Mouse (Mus musculus): ENCODE data around the gene Ugt1a6b. TPM values are rescaled to one million over a fixed set of nuclear protein-coding genes. Genes with fewer than 3 reads are reported as not detected.

Ugt1a6b gene
- polyA plus RNA-seq, 1 experiment from 2014 or later, result 0.17 TPM

DNA sequence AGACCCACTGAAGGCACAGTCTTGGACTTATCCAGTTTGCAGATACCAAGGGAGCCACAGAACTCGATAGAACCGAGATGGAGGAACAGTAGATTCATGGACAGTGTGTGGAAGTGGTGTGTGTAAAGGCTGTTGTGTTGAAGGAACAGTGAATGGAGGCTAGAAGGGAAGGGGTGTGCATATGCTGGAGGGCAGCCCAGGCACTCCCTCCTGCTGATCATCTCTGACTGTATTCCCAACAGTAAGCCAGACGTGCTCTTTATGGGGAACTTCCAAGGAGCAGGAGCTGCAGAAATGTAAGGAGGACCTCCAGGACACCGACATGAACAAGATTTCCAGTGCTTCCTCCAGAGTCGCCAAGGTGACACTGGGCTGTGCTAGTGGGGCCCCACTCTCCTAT is 147.0 kb downstream of the Ugt1a6b start:
- 80% methylated on average over 5 of the region's 5 CpGs for WGBS
- Histone ChIP-seq H3K9ac (no peak overlapping the region), H3K27ac (no peak overlapping the region), H3K4me3 (no peak overlapping the region), H3K27me3 (no peaks in the 10 kb centered on the region), H3K4me2 (no peak overlapping the region), H3K36me3 (no peaks in the 10 kb centered on the region), H3K4me1 (no peaks in the 10 kb centered on the region), H3K9me3 (peaks cover 88% of the 10 kb centered on the region)
- ATAC-seq (ENCODE audit: insufficient number of reproducible peaks, insufficient read depth, low FRiP score, low TSS enrichment, low read depth), result 0 out of 2 replicates have a peak, but pooled peaks have one; percentile 0

DNA sequence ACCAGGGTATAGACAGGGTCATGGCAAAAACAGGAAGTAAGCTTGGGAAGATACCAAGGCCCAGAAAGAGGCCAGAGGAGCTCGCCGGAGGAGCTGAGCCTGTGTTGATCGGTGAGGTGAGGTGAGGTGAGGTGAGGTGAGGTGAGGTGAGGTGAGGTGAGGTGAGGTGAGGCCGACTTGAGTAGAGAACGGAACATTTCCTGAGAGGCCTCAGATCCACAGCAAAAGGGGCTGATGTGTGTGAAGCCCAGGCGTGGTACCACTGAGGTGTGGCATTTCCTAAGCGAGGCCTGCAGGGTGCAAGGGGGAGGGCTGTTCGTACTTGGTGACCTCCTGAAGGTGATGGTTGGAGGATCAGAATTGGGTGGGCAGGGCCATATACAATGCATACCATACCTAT is 150.1 kb downstream of the Ugt1a6b start:
- Histone ChIP-seq H3K4me2 (no peak overlapping the region), H3K4me3 (no peak overlapping the region), H3K9ac (no peak overlapping the region), H3K27me3 (no peaks in the 10 kb centered on the region), H3K27ac (no peak overlapping the region), H3K4me1 (no peaks in the 10 kb centered on the region), H3K36me3 (no peaks in the 10 kb centered on the region), H3K9me3 (peaks cover 84% of the 10 kb centered on the region)
- no peak for ATAC-seq (ENCODE audit: insufficient number of reproducible peaks, insufficient read depth, low FRiP score, low TSS enrichment, low read depth)
- WGBS, result 75% methylated on average over 8 of the region's 8 CpGs

DNA sequence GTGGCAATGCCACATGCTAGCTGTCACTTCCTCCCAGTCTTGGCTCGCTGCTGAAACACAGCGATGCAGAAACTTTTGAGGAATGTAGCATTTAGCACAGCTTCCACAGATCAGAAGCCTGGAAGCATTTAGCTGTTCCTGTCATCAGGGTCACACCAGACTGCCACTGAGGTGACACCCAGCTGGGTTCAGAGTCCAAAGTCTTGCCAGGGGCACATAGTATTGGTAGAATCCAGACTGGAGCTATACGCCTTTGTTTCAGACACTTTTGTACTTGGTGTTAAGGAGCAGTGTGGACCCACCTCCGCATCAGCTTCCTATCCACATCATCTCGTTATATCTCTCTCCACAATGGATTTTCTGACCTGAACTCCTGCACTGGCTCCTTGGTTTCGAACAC is 150.5 kb downstream of the Ugt1a6b start:
- Histone ChIP-seq H3K27me3 (no peaks in the 10 kb centered on the region), H3K4me1 (no peaks in the 10 kb centered on the region), H3K27ac (no peak overlapping the region), H3K9me3 (peaks cover 82% of the 10 kb centered on the region), H3K36me3 (no peaks in the 10 kb centered on the region), H3K4me2 (no peak overlapping the region), H3K9ac (no peak overlapping the region), H3K4me3 (no peak overlapping the region)
- 68% methylated on average over 6 of the region's 6 CpGs for WGBS
- ATAC-seq (ENCODE audit: insufficient number of reproducible peaks, insufficient read depth, low FRiP score, low TSS enrichment, low read depth), result no peak

DNA sequence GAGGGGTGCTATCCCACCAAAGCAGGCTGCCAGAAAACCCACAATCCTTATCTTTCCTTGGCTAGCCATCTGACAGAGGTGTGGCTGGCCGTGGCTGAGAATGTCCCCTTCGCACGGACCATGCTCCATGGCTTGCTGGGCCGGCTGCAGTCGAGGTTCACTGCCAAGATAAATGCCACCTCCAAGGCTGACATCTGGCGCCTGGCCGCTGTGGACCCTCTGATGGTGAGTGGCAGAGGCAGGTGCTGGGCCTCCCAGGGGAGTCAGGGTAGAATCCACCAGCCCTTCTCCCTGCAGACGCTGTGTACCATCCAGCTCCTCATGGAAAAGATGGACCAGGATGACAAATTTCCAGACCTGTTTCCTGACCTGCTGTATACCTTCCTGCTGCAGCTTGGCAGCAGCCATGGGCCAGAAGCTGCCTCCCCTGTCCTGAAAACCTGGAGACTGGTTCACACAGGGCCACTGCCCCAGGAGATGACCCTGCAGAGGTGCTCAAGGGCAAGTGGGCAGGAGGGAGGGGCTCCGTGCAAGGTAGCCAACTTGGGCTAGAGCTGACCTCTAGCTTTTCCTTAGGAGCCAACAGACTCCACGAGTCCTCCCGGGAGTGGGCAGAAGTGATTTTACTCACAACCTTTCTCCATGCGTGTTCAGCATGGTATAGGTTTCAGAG is 151.9 kb downstream of the Ugt1a6b start:
- Histone ChIP-seq H3K36me3 (peaks cover 7% of the 10 kb centered on the region), H3K27ac (no peak overlapping the region), H3K9me3 (peaks cover 68% of the 10 kb centered on the region), H3K4me3 (no peak overlapping the region), H3K4me2 (no peak overlapping the region), H3K27me3 (no peaks in the 10 kb centered on the region), H3K4me1 (no peaks in the 10 kb centered on the region), H3K9ac (no peak overlapping the region)
- WGBS, result 86% methylated on average over 12 of the region's 12 CpGs
- 0 out of 2 replicates have a peak, but pooled peaks have one; percentile 0 for ATAC-seq (ENCODE audit: insufficient number of reproducible peaks, insufficient read depth, low FRiP score, low TSS enrichment, low read depth)

DNA sequence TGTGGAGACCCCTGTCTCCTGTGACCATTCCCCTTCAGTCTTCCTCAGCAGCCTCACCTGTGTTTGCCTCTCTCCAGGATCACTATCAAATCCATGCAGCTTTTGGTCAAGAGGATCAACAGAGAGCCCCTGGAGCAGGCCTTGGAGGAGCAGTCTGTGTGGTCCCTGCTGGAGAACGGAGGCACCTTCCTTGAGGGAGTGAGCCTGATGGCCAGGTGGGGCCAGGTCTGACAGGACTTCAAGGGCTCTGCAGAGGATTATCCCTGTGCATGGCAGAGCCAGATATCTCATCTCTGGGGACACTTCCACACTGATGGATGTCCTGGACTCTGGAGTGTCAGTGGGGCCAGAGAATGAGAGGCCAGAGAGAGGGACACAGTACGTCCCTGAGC is 152.4 kb downstream of the Ugt1a6b start:
- 50% methylated on average over 2 of the region's 2 CpGs for WGBS
- H3K9me3 ChIP-seq, result peaks cover 63% of the 10 kb centered on the region

DNA sequence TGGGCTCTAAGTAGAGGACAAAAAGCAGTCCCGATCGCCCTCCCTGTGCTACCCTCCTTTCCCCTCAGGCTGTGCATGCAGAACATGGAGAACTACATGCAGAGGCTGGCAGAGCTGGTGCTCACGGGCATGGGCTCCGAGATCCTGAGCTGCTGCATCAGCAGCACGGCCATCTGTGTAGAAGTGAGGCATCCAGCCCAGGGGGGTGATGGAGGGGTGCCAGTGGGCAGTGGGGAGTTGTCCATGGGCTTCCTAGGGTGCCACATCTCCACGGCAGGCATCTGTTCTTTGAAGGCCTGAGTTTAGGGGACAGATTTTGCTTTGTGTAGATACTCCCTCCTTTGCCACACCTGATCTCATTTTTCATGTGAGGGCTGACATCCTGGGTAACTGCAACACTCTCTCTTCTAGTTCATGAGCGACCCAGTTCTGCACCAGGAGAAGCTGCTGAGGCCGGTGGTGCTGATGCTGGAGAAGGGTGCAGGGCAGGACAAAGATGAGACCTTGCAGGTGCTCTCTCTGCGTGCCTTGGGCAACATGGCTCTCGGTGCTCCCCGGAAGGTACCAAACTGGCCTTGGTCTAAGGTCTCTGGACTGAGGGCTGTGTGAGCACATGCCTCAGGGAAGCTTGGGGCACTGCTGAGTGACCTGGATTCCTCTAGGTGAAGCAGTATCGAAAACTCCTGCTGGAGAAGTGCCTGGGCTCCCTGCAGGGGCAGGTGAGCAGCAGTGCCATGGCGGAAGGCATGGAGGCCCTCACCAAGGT is 153.1 kb downstream of the Ugt1a6b start:
- ATAC-seq (ENCODE audit: insufficient number of reproducible peaks, insufficient read depth, low FRiP score, low TSS enrichment, low read depth), result no peak
- 78% methylated on average over 13 of the region's 13 CpGs for WGBS
- H3K36me3 ChIP-seq, result peaks cover 20% of the 10 kb centered on the region
- H3K4me3 ChIP-seq, result no peak overlapping the region
- no peak overlapping the region for H3K9ac ChIP-seq
- H3K27me3 ChIP-seq, result no peaks in the 10 kb centered on the region
- no peak overlapping the region for H3K27ac ChIP-seq
- no peaks in the 10 kb centered on the region for H3K4me1 ChIP-seq
- no peak overlapping the region for H3K4me2 ChIP-seq
- H3K9me3 ChIP-seq, result peaks cover 56% of the 10 kb centered on the region

More for the DNA sequence above, 152.4 kb downstream of the Ugt1a6b start:
- H3K9ac ChIP-seq, result no peak overlapping the region
- no peak overlapping the region for H3K4me3 ChIP-seq
- H3K36me3 ChIP-seq, result peaks cover 13% of the 10 kb centered on the region
- no peaks in the 10 kb centered on the region for H3K4me1 ChIP-seq
- H3K27me3 ChIP-seq, result no peaks in the 10 kb centered on the region
- no peak overlapping the region for H3K27ac ChIP-seq
- H3K4me2 ChIP-seq, result no peak overlapping the region
- ATAC-seq (ENCODE audit: insufficient number of reproducible peaks, insufficient read depth, low FRiP score, low TSS enrichment, low read depth), result peak; percentile 5; the same call in 1 of the 2 replicates

DNA sequence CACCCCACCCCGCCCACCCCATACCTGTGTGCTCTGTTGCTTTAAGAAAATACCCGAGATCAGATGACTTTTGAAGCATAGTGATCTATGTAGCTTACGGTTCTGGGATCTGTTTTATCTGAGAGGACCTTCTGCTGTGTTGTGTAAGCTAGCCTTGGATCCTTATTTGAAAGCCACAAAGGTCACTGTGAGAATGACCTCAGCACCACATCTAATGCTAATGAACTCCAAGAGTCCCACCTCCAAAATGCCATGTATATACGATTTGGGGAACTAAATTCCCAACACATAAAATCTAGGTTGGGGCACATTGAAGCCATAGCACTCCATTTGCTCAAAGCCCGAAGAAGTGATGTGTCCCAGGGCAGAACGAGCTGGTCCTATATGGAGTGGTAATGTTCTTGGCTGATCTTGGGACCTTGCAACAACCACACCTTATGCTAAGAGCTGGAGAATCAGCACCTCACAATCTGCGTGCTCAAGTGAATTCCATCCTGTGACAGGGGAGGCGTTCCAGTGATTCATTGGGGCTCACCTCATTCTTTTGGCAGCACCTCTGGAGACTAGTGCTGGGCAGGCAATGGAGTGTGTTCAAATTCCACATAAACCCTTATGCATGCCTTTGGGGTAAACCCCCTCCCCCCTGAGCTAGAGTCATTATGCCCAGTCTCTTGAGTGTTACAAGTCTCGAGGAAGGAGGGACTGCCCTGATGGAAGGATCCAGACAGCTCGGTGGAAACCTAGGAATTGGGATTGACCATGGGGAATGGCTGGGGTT is 154.0 kb downstream of the Ugt1a6b start:
- Histone ChIP-seq H3K4me1 (no peaks in the 10 kb centered on the region), H3K9ac (no peak overlapping the region), H3K4me3 (no peak overlapping the region), H3K27me3 (no peaks in the 10 kb centered on the region), H3K27ac (no peak overlapping the region), H3K36me3 (peaks cover 29% of the 10 kb centered on the region), H3K4me2 (no peak overlapping the region), H3K9me3 (peaks cover 50% of the 10 kb centered on the region)
- 76% methylated on average over 10 of the region's 10 CpGs for WGBS
- no peak for ATAC-seq (ENCODE audit: insufficient number of reproducible peaks, insufficient read depth, low FRiP score, low TSS enrichment, low read depth)

DNA sequence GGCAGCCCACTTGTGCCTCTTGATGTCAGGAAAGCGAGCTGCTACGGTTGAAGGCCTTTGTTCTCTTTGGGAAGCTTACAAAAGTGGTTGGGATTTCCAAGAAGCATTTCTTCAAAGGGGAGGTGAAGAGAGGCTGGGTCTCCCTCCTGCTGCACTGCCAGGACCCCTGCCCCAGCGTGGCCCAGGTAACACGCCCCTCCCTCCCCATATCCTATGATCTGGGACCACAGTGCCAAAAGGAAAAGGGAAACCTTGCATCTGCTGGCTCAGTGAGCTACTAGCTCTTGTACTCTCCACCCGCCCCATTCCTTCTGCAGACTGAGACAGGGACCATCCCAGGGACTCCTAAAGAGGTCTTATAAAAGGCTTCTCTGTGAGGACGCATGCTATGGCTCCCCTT is 154.6 kb downstream of the Ugt1a6b start:
- Histone ChIP-seq H3K9ac (no peak overlapping the region), H3K9me3 (peaks cover 44% of the 10 kb centered on the region), H3K27me3 (no peaks in the 10 kb centered on the region), H3K4me1 (no peaks in the 10 kb centered on the region), H3K4me2 (no peak overlapping the region), H3K36me3 (peaks cover 35% of the 10 kb centered on the region), H3K4me3 (no peak overlapping the region), H3K27ac (no peak overlapping the region)
- no peak for ATAC-seq (ENCODE audit: insufficient number of reproducible peaks, insufficient read depth, low FRiP score, low TSS enrichment, low read depth)
- WGBS, result 84% methylated on average over 6 of the region's 6 CpGs

DNA sequence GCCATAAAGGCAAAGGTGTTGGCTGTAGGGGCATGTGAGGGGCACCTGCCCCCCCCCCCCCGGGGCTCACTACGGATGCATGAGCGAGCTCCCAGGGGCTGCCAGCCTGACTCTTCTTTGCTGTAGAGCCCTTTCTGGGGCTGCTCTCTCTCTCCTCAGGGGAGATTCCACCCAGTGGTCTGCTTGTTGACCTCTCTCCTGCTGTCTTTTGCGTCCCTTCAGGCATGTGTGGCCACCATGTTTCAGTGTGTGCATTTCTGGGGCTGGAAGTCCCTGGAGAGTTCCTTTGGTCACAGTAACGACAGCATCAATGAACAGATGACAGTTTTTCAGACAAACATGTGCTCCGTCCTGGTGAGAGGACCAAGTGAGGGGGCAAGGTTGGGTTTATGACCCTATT is 155.3 kb downstream of the Ugt1a6b start:
- Histone ChIP-seq H3K9me3 (peaks cover 41% of the 10 kb centered on the region), H3K4me1 (no peaks in the 10 kb centered on the region)
- 72% methylated on average over 6 of the region's 6 CpGs for WGBS

DNA sequence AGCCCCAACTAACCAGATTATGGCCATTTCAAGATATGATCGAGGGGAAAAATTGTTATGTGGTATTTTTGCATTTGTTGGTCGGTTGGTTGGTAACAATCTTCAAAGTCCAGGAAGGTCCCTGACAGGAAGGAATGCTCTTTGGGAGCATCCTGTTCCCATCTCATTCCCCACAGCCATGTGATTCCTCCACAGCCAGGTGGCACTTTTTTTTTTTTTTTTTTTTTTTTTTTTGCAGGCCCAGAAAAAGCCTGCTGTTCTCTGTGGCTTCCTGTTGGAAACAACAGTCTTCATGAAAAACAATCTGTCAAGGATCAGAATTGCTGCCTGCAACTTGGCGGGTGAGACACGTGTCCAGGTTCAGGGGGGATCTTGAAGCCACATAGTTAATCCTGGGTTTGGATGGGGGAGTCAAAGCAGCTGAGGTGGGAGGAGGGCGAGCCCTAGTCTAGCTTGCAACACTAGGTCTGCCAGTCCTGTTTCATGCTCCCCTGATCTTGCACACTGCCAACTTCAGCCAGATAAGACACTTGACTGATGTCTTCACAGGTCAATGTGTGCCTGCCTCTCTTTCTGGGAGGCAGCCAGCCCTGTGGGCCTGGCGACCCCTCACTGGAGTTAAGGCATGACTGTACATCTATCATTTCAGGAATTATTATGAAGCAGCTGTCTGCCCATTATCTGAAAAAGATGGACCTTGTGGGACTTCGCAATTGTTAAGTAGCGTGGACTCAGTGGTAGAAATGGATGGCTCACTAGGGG is 156.0 kb downstream of the Ugt1a6b start:
- 74% methylated on average over 8 of the region's 8 CpGs for WGBS
- Histone ChIP-seq H3K4me3 (no peak overlapping the region), H3K9ac (no peak overlapping the region), H3K4me1 (no peaks in the 10 kb centered on the region), H3K4me2 (no peak overlapping the region), H3K36me3 (peaks cover 49% of the 10 kb centered on the region), H3K27ac (no peak overlapping the region), H3K9me3 (peaks cover 36% of the 10 kb centered on the region), H3K27me3 (no peaks in the 10 kb centered on the region)
- ATAC-seq (ENCODE audit: insufficient number of reproducible peaks, insufficient read depth, low FRiP score, low TSS enrichment, low read depth), result no peak

More for the DNA sequence above, 155.3 kb downstream of the Ugt1a6b start:
- no peaks in the 10 kb centered on the region for H3K27me3 ChIP-seq
- H3K9ac ChIP-seq, result no peak overlapping the region
- H3K36me3 ChIP-seq, result peaks cover 42% of the 10 kb centered on the region
- H3K4me3 ChIP-seq, result no peak overlapping the region
- no peak overlapping the region for H3K4me2 ChIP-seq
- no peak for ATAC-seq (ENCODE audit: insufficient number of reproducible peaks, insufficient read depth, low FRiP score, low TSS enrichment, low read depth)
- H3K27ac ChIP-seq, result no peak overlapping the region

DNA sequence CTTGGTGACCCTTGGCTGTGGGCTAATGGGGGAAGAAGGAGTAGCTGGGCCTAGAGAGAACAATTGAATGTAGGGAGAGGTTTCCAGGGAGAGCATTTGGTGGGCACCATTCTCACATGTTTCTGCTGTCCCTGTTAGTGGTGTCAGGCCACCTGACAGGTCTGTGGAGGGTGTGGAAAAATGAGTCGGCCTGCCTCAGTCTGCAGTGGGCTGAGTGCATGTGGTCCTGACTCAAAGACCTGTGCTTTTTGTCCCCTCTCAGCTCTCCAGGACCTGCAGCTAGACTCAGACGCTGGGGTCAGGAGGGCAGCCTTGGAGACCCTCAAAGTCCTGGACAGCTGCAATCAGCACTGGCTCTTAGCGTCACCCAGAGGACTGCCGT is 156.6 kb downstream of the Ugt1a6b start:
- peaks cover 30% of the 10 kb centered on the region for H3K9me3 ChIP-seq
- H3K4me2 ChIP-seq, result no peak overlapping the region
- 78% methylated on average over 4 of the region's 4 CpGs for WGBS
- ATAC-seq (ENCODE audit: insufficient number of reproducible peaks, insufficient read depth, low FRiP score, low TSS enrichment, low read depth), result no peak
- H3K36me3 ChIP-seq, result peaks cover 55% of the 10 kb centered on the region
- H3K9ac ChIP-seq, result no peak overlapping the region
- no peak overlapping the region for H3K4me3 ChIP-seq
- no peaks in the 10 kb centered on the region for H3K27me3 ChIP-seq
- H3K27ac ChIP-seq, result no peak overlapping the region
- no peaks in the 10 kb centered on the region for H3K4me1 ChIP-seq

Measured in embryonic facial prominence, embryonic 13.5 days (tissue).